Mouse (Mus musculus) bone marrow macrophage, adult 2 months (primary cell): Measurements from ENCODE around the gene Pfkfb1. TPM values are rescaled to one million over a fixed set of nuclear protein-coding genes. Genes with fewer than 3 reads are reported as not detected.

Source experiments
- H3K27ac ChIP-seq: 2 replicates; pipeline ENCODE4 v1.5.1; 2012; ENCODE audit warnings: low read depth, low read length; ENCODE audit not compliant: insufficient read depth
- H3K4me1 ChIP-seq: 2 replicates; pipeline ENCODE4 v1.6.1; 2012; ENCODE audit warnings: low read length; ENCODE audit not compliant: control insufficient read depth, insufficient read depth
- H3K4me3 ChIP-seq: 2 replicates; pipeline ENCODE4 v1.5.1; 2012; ENCODE audit warnings: mild to moderate bottlenecking, low read length, moderate library complexity; ENCODE audit not compliant: insufficient read depth
- CTCF ChIP-seq: IDR thresholded peaks from 2 replicates; pipeline ENCODE4 v1.5.1; 2012; ENCODE audit warnings: low read depth, mild to moderate bottlenecking, low read length, moderate library complexity
- POLR2A ChIP-seq: IDR thresholded peaks from 2 replicates; pipeline ENCODE4 v1.6.1; 2012; ENCODE audit warnings: mild to moderate bottlenecking, low read depth, low read length, borderline replicate concordance
- polyA plus RNA-seq: library from polyadenylated mRNA; stranded (reverse); fragments of >200 nt; gene quantifications from 2 replicates; pipeline ENCODE4 v1.2.4, GENCODE M21; 2012; ENCODE audit not compliant: missing spikeins, insufficient read depth, insufficient read length

The Pfkfb1 gene
- polyA plus RNA-seq = 4.0 and 7.0 TPM in 2 replicates

- H3K4me1 ChIP-seq = no peaks in the 10 kb centered on the region
- peak within 1 kb of the TSS; percentile 60 for H3K27ac ChIP-seq
- TF ChIP-seq POLR2A (no peak), CTCF (no peak)
- H3K4me3 ChIP-seq = peak within 1 kb of the TSS; percentile 71
Measured at GRCm38 (mm10) chrX:150588023-150588764, at the start of gene Pfkfb1. Gene Pfkfb1, plus strand, starts transcription at chrX:150588229.

DNA sequence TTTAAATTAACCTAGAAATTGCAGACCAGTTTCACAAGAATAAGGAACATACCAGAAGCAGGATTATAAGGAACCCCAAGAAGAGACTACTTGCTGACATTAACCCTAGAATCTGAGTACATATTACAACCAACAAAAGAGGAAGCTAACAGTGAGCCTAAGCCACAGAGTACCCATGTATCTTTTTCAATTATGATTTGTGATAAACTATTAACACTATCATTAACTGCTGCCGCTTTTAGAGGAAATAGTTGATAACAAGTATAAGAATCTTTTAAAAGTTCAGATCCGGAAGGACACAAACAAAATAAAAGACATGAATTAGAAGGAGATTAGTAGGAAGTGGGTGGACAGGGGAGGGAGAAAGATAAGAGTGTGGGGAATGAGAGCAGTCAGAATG is 47.9 kb upstream of the Pfkfb1 start:
- Histone ChIP-seq H3K4me3 (no peak overlapping the region), H3K4me1 (no peaks in the 10 kb centered on the region), H3K27ac (no peak overlapping the region)
- TF ChIP-seq POLR2A (no peak), CTCF (no peak)

DNA sequence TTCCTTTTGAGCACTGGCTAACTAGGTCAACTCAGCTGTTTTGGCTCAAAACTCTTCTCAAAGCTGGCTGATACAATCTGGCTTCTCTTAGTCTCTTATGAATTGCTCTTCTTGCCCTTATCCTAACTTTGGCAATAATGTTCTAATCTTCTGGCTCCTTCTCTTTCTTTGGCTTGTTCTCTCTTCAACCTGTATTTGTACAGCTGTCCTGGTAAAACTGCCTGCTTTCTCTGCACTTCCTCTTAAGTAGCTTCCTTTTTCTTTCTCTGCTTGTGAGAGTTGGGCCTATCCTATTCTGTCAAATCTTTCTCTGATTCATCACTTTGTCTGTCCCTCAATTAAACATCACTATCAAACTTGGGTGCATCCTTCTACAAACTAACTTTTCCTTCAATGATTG is 46.3 kb upstream of the Pfkfb1 start:
- TF ChIP-seq POLR2A (no peak), CTCF (no peak)
- H3K4me1 ChIP-seq = no peaks in the 10 kb centered on the region

DNA sequence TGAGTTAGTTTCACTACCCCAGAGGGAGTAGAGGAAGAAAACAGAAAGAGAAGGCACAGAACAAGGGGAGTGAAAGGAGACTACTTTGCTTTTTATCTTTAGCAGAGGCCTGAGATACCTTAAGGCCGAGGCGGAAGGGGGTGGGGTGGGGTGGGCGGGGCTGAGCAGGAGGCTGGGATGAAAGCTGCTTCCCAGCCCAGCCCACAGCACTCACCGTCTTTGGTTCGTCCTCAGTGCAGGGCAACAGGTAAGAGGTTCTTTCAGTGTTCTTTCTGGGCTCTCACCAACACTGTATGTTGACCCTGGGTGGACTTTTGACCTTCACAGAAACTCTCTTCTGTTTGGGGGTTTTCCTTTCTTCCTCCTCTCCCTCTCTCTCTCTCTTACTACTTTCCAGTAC is 40.8 kb upstream of the Pfkfb1 start, which contains the start of gene Alas2:
Alas2 (plus strand) TSS at position 137 of the 400 bp plus-strand sequence.
- no peak within 1 kb of the TSS for H3K27ac ChIP-seq
- H3K4me1 ChIP-seq = no peaks in the 10 kb centered on the region
- no peak within 1 kb of the TSS for H3K4me3 ChIP-seq
- no peak for TF ChIP-seq POLR2A
- TF ChIP-seq CTCF = no peak

More for the DNA sequence above, 46.3 kb upstream of the Pfkfb1 start:
- Histone ChIP-seq H3K4me3 (no peak overlapping the region), H3K27ac (no peak overlapping the region)

DNA sequence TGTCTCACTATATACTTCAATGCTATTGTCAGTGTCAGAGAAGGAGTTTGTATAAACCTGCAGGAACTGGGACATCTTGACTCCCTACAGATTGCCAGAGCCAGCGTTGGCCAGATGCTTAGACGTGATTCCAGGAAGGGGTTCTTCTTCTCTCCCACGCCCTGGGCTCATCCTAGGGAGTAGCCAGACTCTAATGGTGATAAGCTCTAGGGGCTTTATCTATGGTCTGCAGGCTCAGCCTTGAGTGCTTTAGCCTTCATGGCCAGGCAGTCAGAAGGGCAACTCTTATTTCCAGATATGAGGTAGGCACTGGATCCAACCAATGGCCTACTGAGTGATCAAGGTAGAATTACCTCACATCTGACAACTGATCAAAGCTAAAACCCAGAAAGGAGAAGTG is 38.4 kb upstream of the Pfkfb1 start:
- Histone ChIP-seq H3K4me3 (no peak overlapping the region), H3K27ac (no peak overlapping the region), H3K4me1 (no peaks in the 10 kb centered on the region)
- TF ChIP-seq POLR2A = no peak
- TF ChIP-seq CTCF = no peak

GRCm38 (mm10) chrX:150551986-150552385 is 36.0 kb upstream of the Pfkfb1 start:
- Histone ChIP-seq H3K27ac (no peak overlapping the region), H3K4me3 (no peak overlapping the region)

GRCm38 (mm10) chrX:150554032-150554431 is 34.0 kb upstream of the Pfkfb1 start:
- no peak overlapping the region for H3K27ac ChIP-seq
- TF ChIP-seq CTCF (no peak), POLR2A (no peak)
- H3K4me3 ChIP-seq = no peak overlapping the region
- no peaks in the 10 kb centered on the region for H3K4me1 ChIP-seq

More at GRCm38 (mm10) chrX:150551986-150552385, 36.0 kb upstream of the Pfkfb1 start:
- TF ChIP-seq CTCF (no peak), POLR2A (no peak)
- no peaks in the 10 kb centered on the region for H3K4me1 ChIP-seq

DNA sequence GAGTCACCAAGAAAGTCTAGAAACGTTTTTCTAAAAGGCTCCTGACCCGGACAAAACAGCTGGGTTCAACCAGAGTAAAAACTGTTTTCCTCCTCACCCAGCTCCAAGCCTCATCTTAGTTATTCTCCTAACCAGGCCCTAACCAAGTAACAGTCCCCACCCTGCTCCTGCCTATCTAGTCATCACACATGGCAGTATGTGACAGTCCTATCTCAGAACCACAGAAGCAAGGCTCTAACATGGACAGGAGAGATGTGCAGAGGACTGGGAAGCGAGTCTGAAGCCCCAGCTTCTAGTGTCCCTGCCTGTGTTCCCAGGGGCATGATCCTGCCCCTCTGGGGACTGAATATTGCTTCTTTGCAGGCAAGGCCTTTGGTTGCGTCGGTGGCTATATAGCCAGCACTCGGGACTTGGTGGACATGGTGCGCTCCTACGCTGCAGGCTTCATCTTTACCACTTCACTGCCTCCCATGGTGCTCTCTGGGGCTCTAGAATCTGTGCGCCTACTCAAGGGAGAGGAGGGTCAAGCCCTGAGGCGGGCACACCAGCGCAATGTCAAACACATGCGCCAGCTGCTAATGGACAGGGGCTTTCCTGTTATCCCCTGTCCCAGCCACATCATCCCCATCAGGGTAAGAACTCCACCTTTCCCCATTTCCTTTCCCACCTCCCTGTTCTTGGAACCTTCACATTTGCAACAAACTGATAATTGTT is 23.2 kb upstream of the Pfkfb1 start:
- TF ChIP-seq POLR2A (no peak), CTCF (no peak)
- Histone ChIP-seq H3K27ac (no peak overlapping the region), H3K4me1 (no peaks in the 10 kb centered on the region), H3K4me3 (no peak overlapping the region)

GRCm38 (mm10) chrX:150581921-150582320 is 6.1 kb upstream of the Pfkfb1 start:
- Histone ChIP-seq H3K4me1 (no peaks in the 10 kb centered on the region), H3K27ac (no peak overlapping the region), H3K4me3 (no peak overlapping the region)
- TF ChIP-seq POLR2A (no peak), CTCF (no peak)

- no peak overlapping the region for H3K4me3 ChIP-seq
- TF ChIP-seq CTCF (no peak), POLR2A (no peak)
- no peaks in the 10 kb centered on the region for H3K4me1 ChIP-seq
- no peak overlapping the region for H3K27ac ChIP-seq
Measured at GRCm38 (mm10) chrX:150585116-150585515, 2.9 kb upstream of the Pfkfb1 start.
